Mouse (Mus musculus) liver, postnatal 0 days (tissue): ENCODE data around the gene Kcnq5.

ENCODE experiments used
- CTCF ChIP-seq: sonication (generic); IDR thresholded peaks from 2 replicates; pipeline ENCODE4 v1.5.1; 2016; ENCODE audit warnings: antibody characterized with exemption, low read depth
- EP300 ChIP-seq: IDR thresholded peaks from 2 replicates; pipeline ENCODE4 v1.6.1; 2016; ENCODE audit warnings: antibody characterized with exemption, low read depth, mild to moderate bottlenecking

- TF ChIP-seq CTCF (no peak), EP300 (no peak)
Observed at GRCm38 (mm10) chr1:21554630-21555029, 407.1 kb downstream of the Kcnq5 start.
